Mouse (Mus musculus) testis, adult 2 months (tissue): ENCODE measurements at regions not wholly inside any gene's neighbourhood (a gene's known extent, or its start where the extent isn't known, plus 50 kb on each side); places are given as distances from the start of the nearest gene placed in this dataset.

Experiments
- H3K27ac ChIP-seq: fragments of 200-500 bp; 2 replicates; pipeline ENCODE4 v1.5.1; 2012; ENCODE audit warnings: low read depth, low read length; ENCODE audit not compliant: control insufficient read depth, insufficient read depth
- H3K27me3 ChIP-seq: fragments of 200-500 bp; 2 replicates; pipeline ENCODE4 v1.6.1; 2012; ENCODE audit warnings: mild to moderate bottlenecking, low read length, moderate library complexity; ENCODE audit not compliant: control insufficient read depth, insufficient read depth
- H3K36me3 ChIP-seq: fragments of 200-500 bp; 2 replicates; pipeline ENCODE4 v1.6.1; 2012; ENCODE audit warnings: mild to moderate bottlenecking, low read length; ENCODE audit not compliant: control insufficient read depth, insufficient read depth
- H3K4me1 ChIP-seq: fragments of 200-500 bp; 2 replicates; pipeline ENCODE4 v1.6.1; 2012; ENCODE audit warnings: low read length; ENCODE audit not compliant: control insufficient read depth, insufficient read depth
- H3K4me3 ChIP-seq: fragments of 200-500 bp; 2 replicates; pipeline ENCODE4 v1.5.1; 2012; ENCODE audit warnings: low read depth, mild to moderate bottlenecking, low read length, moderate library complexity, mixed read lengths; ENCODE audit not compliant: control insufficient read depth
- CTCF ChIP-seq: fragments of 200-500 bp; IDR thresholded peaks from 2 replicates; pipeline ENCODE4 v1.5.1; 2012; ENCODE audit warnings: low read depth, mild to moderate bottlenecking, inconsistent platforms, low read length, moderate library complexity; ENCODE audit not compliant: control insufficient read depth, insufficient read depth, insufficient replicate concordance
- POLR2A ChIP-seq: fragments of 200-500 bp; IDR thresholded peaks from 2 replicates; pipeline ENCODE4 v1.6.1; 2012; ENCODE audit warnings: low read depth, mild to moderate bottlenecking, inconsistent platforms, low read length, moderate library complexity; ENCODE audit not compliant: control insufficient read depth

DNA sequence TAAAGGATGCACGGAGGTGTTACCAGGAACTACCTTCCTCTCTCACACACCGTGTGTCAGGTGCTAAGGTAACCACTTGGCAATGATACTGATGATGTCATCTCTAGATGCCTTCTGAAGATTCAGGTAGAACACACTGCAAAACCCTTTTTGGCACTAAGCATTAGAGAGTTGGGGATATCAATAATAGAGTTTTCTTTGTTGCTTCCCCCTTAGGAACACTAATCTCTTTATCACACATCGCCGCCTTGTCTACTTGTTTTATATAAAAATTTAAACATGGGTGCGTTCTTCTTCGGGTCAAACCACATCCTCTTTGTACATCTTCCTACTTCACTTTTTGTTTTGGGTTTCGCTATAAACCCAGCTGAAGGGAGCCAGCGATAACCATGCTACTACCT lies 346.4 kb downstream of the Cog6 start:
- Histone ChIP-seq H3K27me3 (no peaks in the 10 kb centered on the region), H3K27ac (no peak overlapping the region), H3K4me3 (no peak overlapping the region), H3K36me3 (no peaks in the 10 kb centered on the region), H3K4me1 (no peaks in the 10 kb centered on the region)
- no peak for TF ChIP-seq CTCF
- no peak for TF ChIP-seq POLR2A

DNA sequence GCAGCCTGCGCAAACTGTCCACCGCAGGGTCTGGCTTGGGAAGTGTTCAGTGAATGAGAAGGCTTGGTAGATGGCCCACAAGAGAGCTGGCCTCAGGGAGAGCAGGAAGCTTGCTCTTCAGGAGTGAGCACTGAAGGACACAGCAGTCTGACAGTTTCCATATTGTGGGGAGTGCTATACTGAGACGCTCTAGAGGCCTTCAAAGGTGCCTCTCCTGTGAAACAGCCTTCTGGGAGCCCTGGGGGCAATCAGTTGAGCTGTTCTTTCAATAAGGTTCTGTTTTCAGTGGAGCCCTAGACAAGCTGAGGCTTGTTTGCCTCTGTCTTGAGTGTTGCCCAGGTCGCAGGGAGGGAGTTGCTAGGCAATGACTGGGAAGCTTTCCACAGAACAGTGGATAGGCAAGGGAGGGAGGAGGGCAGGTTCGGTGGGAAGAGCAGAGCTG lies 353.9 kb downstream of the Cog6 start:
- TF ChIP-seq POLR2A (no peak), CTCF (no peak)
- Histone ChIP-seq H3K4me1 (peaks cover 2% of the 10 kb centered on the region; the same call in 1 of the 2 replicates), H3K27me3 (no peaks in the 10 kb centered on the region), H3K4me3 (no peak overlapping the region), H3K27ac (no peak overlapping the region), H3K36me3 (no peaks in the 10 kb centered on the region)

DNA sequence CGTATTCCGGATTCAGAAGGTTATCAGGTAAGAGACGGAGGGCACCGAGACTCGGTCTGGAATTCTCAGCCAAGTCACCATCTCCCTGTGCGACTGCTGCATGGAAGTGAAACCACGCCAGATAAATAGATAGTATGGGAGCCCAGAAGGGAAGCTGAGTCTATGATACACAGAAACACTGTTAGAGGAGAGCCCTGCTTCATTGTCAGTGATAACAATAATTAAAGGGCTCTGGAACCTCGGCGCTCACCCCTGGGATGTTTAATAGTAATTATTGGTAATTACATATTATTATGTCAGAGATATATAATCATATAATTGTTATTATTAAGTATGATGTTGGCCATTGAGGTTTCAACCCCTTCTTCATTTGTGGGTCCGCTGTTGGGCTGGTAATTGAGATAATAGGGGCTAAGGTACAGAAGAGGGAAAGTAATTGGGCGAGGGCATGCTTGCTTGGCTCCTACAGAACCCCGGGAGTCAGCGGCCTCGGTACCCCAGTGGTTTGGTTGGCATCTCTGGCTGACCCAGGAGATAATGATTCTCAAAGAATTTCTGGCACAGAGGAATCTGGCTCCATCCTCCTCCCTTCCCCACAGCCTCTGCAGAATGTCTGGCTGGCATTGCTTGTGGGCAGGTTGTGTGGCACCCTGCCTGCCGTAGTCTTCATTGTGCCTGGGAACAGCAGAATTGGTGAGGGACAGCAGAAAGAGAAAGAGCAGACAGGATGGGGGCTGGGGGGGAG lies 354.7 kb downstream of the Cog6 start:
- no peak overlapping the region for H3K27ac ChIP-seq

DNA sequence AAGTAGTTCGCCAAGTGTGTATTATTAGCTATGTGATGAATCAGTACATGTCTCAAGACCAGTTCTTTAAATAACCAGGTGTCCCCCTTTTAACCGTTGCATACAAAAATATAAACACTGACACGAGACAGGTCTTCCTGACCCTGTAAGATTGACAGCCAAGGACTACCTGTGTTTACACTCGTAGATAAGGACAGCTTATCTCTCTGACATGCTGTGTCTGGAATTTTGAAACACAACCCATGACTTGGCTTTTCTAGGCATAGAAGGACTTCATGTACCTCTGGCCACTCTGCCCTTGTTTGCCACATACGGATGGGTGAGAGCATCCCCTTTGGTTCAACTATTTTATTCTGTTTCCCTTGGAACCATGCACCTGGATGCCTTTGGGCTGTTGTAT lies 364.0 kb downstream of the Cog6 start:
- Histone ChIP-seq H3K36me3 (no peaks in the 10 kb centered on the region), H3K27me3 (no peaks in the 10 kb centered on the region), H3K27ac (no peak overlapping the region), H3K4me3 (no peak overlapping the region), H3K4me1 (no peaks in the 10 kb centered on the region)
- no peak for TF ChIP-seq CTCF
- no peak for TF ChIP-seq POLR2A

More for the DNA sequence above, 354.7 kb downstream of the Cog6 start:
- Histone ChIP-seq H3K36me3 (no peaks in the 10 kb centered on the region), H3K27me3 (no peaks in the 10 kb centered on the region), H3K4me1 (peaks cover 2% of the 10 kb centered on the region; the same call in 1 of the 2 replicates), H3K4me3 (no peak overlapping the region)
- TF ChIP-seq POLR2A (no peak), CTCF (no peak)

DNA sequence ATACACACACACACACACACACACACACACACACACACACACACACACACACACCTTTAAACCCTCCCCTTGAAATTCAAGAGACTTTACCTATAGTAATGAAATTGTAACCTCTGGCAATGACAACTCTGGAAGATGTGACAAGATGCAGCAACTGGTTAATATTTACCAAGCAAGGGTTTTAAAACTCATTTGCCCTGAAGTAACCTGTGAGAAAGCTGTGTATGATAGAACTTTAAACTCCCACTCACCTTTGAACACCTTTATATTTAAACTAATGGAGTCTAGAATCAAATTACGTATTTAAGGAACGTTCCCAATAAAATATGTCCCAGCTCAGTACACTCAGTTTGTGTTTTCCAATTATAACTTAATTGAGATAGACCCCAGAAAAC lies 364.6 kb downstream of the Cog6 start:
- no peak overlapping the region for H3K4me3 ChIP-seq
- no peak overlapping the region for H3K27ac ChIP-seq
- no peaks in the 10 kb centered on the region for H3K4me1 ChIP-seq

DNA sequence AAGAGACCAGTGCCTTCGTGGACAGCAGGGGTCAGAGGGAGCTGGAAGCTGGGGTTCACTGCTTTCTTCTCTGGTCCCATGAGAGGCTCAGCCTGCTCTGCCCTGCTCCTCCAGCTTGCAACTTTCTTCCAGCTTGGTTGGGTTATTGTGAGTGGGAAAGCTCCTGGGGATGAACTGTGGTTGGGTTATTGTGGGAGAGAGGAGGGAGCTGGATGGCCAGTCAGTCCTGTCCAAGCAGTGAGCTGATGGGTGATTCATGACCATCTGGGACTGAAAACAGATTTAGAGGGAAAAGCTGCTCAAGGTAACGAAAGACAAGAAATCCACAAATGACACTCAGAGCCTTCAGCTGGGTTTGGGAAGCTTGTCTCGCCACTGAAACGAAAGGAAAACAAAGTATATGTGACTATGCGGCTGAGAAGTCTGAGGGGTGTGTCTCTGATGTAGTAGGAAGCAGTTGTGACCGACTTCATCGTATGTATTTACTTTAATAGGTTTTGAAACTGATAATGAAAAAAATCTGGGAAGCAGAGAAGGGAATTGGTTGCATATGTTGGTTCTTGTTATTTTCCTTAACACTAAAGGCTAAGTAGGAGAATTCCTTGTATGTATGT lies 365.1 kb downstream of the Cog6 start:
- H3K4me1 ChIP-seq: no peaks in the 10 kb centered on the region
- TF ChIP-seq POLR2A (no peak), CTCF (no peak)
- H3K4me3 ChIP-seq: no peak overlapping the region
- no peaks in the 10 kb centered on the region for H3K36me3 ChIP-seq
- H3K27ac ChIP-seq: no peak overlapping the region
- no peaks in the 10 kb centered on the region for H3K27me3 ChIP-seq

More for the DNA sequence above, 364.6 kb downstream of the Cog6 start:
- TF ChIP-seq CTCF (no peak), POLR2A (no peak)
- no peaks in the 10 kb centered on the region for H3K27me3 ChIP-seq
- no peaks in the 10 kb centered on the region for H3K36me3 ChIP-seq

DNA sequence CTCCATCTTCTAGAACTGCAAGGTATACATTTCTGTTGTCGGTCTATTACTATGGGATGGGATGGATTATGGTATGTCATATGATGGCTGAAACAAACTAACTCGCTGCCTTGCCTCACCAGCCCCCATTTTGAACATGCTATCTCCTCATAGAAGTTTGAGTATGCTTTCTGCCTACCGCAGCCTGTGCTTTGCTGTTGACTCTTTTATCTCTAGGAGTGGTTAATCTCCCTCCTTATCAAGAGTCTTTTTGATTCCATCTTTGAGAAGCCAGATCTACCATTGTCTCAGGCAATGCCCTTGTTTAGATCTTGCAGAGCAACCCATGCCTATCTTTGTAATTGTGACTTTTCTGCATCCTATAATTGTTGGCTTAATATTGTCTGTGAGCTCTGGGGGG lies 367.0 kb downstream of the Cog6 start:
- Histone ChIP-seq H3K27ac (no peak overlapping the region), H3K36me3 (no peaks in the 10 kb centered on the region)
- TF ChIP-seq POLR2A: no peak
- TF ChIP-seq CTCF: no peak

More for the DNA sequence above, 367.0 kb downstream of the Cog6 start:
- no peaks in the 10 kb centered on the region for H3K4me1 ChIP-seq
- no peaks in the 10 kb centered on the region for H3K27me3 ChIP-seq
- H3K4me3 ChIP-seq: no peak overlapping the region
